Mouse (Mus musculus) induced T-regulatory cell, adult 2 months (primary cell): ENCODE results near the gene Hoxd12.
A peak's percentile ranks its signal among the peaks of the same experiment; 100 is the strongest.

ENCODE experiments used
- DNase-seq: peaks from one replicate; pipeline ENCODE4 v3.0.0-alpha.2; 2012; ENCODE audit warnings: low read depth

Gene Hoxd12

DNA sequence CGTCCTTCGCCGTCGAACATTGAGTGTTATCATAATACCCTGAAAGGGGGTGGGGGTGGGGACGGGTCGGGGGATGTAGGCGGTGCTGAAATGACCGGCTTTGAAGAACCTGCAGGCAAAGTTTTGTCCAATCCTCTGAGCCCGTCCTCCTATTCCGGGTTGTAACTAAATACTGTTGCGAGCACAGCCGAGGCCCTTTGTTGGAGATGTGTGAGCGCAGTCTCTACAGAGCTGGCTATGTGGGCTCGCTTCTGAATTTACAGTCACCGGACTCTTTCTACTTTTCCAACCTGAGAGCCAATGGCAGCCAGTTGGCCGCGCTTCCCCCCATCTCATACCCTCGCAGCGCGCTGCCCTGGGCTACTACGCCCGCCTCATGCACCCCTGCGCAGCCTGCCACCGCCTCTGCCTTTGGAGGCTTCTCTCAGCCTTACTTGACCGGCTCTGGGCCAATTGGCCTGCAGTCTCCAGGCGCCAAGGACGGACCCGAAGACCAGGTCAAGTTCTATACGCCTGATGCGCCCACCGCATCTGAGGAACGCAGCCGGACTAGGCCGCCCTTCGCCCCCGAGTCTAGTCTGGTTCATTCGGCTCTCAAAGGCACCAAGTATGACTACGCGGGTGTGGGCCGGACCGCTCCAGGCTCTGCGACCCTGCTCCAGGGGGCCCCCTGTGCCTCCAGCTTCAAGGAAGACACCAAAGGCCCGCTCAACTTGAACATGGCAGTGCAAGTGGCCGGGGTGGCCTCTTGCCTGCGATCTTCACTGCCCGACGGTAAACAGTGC, at the start of gene Hoxd12:
Hoxd12 (plus strand) TSS at position 133 of the 785 bp plus-strand sequence.
- no peak for DNase-seq

DNA sequence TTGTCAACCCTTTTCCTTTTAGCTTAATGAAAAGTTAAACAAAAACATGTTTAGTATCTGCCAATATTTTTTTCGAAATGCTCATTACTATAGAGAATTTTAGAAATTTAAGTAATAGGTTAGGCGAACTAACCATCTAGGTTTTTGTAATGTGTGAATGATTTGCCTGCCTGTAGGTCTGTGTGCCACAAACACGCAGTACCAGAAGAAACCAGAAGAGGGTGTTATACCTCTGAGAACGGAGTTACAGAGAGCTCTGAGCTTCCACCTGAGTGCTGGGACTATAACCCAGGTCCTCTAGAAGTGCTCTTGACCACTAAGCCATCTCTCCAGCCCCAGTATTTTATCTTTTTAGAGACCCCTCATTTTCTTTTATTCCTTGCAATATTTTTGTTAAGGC, 39.4 kb upstream of the Hoxd12 start:
- no peak for DNase-seq

DNA sequence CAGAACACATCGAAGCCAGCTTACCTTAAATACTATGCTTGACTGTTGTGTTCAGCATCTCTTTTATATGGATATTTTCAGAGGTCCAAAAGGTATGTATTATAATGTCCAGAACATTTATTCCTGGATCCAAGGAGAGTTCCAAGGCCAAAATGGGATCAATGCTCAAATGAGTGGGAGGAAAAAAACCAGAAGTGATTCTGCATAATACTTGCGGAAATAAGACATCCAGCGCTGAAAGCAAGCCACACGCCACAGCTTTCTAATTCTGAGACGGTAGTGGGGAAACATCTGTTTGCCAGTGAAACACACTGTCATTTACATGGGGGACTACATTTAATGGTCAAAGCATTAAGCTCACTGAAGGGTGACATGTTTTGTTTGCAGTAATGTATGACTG, 32.4 kb upstream of the Hoxd12 start:
- no peak for DNase-seq

DNA sequence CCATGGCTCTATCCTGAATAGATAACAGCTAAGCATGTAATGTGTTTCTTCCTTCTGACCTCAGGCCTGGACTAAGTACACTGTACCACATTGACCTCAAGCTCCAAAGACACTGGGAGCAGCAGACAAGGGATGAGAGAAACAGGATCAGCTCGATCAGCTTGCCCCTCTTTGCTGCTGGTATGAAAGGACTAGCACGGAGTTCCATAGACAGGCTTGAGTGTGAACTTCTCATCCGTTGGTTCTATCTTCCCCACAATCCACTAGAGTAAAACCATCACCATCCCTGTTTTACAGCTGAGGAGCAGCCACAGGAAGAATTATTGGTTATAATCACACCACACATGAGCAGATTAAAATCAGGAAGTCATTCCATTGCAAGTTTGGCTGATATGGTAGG, 29.2 kb upstream of the Hoxd12 start:
- DNase-seq: no peak

DNA sequence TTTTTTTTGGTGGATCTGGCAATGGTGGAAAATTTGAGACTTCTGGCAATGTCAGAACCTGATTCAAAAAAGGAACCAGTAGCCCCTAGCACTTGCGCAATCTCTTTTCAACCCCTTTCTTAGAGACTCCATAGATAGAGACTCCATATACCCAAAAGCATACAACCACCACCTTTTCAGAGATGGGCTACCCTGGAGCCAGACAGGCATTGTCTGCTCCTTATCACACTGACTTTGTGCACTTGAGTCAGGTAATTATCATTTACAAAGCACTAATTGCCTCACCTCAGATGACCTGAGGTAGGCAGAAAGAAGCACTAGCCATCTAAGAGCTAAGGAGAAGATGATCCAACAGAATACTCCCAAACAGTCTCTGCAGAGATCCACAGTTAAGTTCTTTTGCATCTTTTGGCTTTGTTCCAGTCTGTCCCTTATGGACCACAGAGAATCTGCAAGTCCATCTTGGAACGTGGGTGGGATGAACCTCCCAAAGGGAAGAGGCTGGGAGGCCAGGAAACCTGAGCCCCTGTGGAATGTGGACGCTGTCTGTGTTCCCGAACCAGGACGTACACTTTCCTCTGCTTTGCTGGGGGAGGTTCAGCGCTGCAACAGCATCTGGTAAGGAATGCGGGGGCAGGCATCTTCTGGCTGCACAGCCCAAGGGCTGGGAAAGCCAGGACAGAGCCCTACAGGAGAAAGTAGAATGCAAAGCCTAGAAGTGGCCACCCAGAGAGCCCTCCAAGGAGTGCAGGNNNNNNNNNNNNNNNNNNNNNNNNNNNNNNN, 27.5 kb upstream of the Hoxd12 start:
- no peak for DNase-seq

DNA sequence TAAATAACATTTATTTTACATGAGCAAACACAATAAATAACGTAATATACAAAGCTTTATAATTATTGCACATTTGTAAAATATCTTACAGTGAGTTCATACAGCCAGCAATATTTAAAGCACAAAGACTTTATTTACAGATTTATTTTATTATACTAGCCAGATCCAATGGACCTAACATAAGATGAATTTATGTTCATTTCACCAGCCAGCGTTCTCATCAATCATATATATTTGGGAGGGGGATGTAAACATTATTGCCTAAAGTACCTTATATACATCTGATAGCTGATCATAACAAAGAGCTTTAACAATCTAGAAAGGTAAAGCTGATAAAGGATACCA, 21.8 kb upstream of the Hoxd12 start:
- DNase-seq: no peak

DNA sequence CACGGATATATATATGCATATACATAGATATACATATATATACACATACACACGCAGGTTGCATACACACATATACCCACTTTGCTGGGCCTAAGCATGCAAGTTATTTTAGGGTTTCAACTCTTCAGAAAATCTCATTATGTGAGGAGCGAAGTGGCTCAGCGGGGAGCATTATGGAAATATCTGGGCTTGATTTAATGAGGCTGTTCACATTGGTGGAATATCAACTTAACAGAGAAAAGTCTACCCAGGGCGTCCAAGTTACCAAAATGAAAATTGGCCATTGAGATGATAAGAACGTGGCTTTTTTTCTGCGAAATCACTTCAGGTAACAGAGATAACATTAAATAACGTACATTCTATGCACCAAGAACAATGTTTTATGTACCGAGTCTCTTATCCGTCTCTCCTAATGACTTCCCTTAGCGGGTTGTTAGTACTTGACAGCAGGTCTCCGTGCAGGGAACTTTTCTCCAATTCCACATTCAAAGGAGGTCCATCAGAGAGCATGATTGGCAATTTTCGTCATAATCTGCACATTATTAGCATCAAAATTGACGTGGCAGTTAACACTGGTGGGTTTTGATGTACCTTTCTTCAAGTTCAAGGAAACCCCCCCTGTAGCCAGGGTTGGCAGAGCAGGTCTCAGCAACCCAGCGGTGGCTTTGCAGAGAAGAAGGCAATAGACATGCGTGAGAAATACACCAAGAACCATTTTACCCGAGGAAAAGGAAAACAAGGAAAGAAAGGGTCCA, 20.9 kb upstream of the Hoxd12 start:
- no peak for DNase-seq

DNA sequence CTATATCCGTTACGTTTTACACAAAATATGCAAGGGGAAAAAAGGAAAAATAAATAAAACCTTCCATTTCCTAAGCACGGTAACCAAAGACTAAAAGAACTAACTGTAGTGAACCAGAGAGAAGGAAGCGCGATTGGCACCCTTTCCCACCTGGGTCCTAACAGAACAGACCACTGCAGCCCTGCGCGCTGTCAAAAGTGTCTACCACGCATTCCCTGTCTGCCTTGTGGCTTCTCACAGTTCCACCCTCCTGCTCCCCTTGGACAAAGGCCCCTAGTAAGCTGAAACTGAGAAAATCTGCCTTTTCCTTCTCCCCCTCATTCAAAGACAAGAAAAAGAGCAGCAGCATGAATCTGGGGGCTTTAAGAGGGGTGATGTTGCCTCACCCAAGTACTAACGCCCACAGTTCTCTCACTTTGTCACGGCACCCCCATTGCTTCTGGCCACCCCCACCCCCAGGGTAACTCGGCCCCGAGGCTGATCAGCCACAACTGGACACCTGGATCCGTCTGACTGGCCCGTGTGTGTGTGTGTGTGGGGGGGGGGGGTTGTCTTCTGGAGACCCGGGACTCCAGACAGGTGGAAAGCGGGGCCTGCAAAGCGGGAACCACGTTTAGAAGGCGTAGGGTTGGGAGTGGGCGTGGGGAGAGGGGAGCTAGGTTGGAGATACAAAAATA, 19.9 kb upstream of the Hoxd12 start:
- no peak for DNase-seq

DNA sequence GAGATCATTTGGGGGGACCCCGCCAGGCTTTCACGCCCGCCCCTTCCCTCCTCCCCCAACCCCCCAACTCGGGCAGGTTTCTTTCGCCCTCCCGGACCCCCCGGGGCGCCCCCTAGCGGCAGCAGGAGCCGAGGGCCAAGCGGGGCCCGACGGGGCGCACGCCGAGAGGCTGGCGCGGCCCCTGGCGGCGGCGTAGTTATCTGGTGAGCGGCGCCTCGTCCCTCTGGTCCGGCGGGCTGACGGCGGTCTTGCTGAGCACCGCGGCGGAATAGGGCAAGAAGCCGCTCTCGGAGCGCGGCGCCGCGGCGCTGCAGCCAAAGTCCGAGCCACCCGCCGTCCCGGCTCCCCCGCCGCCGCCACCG, 19.4 kb upstream of the Hoxd12 start:
- no peak for DNase-seq

DNA sequence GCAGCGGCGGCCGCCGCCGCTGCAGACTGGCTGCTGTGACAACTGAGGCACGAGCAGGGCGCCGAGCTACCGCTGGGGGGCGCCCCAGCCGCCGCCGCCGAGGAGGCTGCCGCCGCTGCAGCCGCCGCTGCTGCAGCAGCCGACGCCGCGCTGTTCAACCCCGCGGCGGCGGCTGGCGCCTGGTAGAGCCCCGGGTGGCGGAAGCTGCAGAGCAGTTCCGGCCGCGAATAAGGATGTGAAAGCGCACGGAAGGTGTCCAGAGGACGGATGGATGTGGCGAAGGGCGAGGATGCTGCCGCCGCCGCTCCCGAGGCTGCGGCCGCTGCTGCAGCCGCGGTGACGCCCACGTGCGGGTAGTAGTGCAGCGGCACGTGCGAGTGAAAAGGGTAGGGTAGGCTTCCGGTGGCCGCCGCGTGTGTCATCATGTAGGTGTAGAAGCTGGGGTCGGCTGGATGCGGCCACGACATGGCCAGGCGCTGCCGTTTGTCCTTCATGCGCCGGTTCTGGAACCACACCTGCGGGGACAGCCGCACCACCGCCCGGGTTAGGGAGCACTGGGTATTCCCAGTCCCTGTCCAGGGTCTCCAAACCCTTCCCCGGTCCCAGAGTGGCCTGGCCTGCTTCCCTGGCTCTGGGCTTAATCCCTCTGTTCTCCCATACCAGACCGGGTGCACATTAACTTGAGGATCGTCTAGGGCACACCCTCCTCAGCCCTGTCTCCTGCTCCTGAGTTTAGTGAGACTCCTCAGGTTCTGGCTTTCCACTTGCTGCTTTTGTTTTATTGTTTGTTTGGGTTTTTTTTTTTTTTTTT, 18.8 kb upstream of the Hoxd12 start:
- peak; percentile 56 for DNase-seq

DNA sequence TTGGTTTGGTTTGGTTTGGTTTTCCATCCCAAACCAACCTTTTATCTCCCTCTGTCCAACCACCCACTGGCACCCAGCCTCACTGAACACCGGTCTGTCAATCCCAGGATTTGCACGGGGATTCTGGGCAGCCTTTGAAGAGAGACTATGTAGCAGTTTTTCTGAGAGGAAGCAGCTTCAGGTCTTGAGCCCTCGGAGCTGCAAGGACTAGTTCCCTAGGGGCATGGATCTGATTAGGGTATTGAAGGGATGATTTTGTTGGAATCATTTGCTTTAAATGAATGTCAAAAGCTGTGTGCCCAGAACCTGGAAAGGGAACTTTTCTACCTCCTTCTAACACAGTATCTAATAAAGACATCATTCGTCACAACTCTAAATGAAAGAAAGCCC, 18.2 kb upstream of the Hoxd12 start:
- DNase-seq: no peak

DNA sequence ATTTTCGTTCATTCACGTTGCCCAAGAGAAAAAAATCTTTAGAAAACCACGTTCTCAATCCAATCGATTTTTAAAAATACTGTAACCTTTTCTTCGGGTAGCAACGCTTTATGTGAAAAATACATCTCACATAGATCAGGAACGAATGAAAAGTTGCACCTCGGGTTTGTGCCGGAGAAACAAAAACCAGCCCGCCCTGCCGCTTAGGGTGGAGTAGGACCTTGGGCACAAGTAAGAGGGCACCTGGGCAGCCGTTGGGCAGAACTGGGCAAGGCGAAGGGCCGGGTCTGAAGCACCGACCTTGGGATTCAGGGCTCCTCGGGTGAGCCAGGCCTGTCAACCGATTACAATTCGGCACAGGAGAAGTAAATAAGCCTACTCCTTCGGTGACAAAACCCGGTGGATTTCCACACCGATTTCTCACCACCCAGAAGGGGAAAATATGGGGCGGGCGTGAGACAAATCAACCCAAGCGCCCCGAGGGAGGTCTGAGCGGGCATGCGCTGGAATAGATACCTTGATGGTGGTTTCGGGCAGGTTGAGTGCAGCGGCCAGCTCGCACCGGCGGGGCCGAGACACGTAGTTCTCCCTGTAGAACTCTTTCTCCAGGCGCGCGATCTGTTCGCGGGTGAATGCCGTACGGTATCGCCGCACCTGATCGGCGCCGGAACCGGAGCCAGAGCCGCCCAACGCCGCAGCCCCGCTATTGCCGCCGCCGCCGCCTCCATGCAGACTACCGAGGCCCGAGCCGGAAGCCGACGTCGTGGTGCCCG, 17.4 kb upstream of the Hoxd12 start:
- DNase-seq: peak; percentile 43

DNA sequence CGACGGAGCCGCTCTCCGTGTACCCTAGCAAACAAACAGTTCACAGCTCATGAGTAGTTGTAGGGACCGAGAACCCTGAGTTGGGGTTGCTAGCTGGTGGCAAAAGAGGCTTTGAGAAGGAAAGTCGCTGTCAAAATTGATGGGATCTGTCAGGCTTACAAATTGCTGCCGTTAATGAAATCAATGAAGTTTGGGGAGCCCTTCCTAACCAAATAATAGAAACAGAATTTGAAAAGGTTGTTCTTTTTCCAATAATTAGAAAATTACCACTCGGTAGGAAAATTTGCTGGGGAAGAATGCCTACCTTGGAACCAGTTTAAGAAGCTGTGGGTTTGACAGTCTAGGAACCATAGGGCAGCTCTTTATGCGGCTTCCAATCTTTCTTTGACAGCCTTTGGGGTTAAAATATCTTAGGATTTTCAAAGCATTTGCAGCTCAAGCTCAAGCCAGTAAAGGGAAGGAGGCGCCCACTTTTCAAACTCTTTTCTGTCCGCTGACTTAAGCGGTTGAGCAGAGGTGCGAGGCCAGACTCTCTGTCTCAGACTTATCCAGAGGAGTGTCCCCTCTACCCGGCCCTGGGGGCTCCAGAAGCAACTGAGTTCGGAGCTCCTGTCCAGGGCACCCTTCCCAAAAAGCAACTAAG, 16.7 kb upstream of the Hoxd12 start:
- no peak for DNase-seq

DNA sequence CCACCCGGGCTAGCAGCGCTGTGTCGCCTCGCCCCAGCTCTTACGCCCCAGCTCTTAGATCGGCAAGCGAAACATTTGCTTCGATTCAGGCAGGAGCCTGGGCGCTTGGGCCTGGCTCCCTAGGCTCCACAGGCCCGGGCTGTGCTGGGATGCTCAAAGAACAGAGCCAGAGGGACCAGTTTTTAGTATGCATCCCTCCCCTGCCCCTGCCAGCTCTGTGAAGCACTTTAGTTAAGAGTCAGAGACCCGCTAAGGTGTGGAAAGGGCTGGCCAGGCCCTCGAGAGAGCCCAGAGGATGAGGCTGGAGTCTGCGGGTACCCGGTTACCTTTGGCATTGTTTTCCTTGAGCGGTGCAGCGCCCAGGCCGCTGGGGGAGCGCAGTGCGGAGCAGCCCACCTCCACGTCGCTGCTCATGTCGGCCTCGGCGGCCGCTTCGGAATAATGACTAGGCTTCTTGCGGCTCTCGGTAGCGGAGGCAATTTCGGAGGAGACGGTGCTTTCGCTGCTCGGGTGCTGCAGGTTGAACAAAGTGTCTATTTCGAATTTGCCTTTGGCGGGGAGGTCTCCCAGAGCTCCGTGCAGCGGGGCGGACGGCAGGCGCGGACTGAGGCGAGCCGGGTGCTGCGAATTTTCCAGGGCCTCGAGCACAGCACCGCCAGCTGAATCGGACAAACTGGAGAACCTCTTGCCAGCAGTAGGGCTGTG, 16.0 kb upstream of the Hoxd12 start:
- DNase-seq: no peak

DNA sequence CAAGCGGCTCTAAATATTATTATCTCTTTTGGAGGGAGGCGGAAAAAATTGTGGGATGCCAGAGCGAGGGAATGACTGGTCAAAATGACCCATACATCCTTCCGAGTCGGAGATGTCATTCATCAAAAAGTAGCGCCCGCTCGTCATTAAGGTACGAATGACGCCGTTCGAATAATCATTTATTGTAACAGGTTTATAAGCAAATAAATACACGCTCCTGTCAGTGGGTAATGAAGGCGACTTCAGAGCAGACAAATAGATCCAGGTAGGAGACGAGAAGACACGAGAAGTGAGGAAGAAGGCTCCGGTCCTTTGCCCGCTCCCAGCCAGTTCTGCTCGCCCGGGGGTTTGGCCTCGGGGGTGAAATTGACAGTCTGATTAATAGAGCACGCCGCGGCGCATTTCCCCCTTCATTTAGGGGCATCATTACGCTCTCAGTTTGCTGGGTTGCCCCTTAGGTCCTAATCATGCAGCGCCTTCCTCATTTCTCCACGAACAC, 15.3 kb upstream of the Hoxd12 start, which contains the start of gene Evx2:
Evx2 (minus strand) TSS at position 51 of the 499 bp plus-strand sequence.
- DNase-seq: no peak

DNA sequence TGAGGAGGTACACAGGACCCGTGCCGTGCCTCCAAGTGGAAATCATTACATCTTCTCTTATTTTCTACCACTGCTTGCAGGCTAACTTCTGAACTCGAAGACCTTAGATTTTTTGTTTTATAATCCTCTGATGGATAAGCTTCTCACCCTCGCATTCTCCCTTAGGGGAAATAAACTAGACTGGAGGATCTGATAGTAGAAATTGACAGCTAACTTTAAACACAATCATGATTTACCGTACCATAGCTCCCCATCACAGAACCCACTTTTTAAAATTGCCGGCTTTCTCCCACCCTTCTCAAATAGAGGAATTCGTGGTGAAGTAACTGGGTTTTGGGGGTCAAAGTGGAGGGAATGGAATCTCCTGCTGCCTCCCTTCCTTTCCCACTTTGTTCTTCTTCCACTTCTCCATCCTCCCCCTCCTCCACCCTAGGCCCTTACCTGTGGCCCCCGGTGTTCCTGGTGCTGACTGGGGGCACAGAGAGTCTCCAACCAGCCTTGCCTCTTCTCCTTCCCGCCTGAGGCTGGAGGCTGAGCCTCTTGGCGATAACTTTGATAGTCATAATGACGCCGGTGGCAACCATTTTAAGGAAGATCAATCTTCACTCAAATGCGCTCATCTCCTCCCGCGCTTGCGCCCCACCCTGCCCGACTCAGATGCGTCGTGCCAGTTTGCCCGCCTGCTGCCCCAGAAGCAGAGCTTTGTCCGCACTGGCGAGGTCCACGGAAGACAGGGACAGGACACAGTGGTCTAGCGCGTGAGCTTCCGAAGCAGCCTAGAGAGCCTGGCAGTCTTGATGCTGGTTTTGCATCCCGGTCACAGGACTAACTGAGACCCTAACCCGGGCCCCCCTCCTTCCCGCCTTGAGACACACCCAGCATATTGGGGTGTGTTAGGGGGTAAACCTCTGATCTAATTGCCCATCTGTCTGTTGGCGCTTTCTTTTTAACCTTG, 14.1 kb upstream of the Hoxd12 start:
- no peak for DNase-seq

DNA sequence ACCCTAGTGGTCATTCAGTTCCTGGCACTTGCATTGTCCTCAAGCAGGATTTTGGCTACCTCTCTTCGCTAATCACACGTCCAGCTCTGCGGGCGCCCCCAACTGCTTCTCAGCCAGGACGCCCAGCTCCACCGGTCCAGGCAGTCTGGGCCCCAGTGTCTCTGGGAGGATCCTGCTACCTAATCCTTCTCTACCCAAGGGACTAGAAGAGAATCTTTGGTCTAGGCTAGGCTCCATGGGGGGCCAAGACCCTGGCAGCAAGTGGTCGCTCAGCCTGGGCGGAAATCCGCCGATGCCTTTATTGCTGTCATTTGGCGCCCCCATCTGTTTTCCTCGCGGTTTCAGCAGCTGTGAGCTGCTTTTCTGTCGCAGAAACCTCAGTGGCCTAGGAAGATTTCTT, 13.1 kb upstream of the Hoxd12 start:
- no peak for DNase-seq

DNA sequence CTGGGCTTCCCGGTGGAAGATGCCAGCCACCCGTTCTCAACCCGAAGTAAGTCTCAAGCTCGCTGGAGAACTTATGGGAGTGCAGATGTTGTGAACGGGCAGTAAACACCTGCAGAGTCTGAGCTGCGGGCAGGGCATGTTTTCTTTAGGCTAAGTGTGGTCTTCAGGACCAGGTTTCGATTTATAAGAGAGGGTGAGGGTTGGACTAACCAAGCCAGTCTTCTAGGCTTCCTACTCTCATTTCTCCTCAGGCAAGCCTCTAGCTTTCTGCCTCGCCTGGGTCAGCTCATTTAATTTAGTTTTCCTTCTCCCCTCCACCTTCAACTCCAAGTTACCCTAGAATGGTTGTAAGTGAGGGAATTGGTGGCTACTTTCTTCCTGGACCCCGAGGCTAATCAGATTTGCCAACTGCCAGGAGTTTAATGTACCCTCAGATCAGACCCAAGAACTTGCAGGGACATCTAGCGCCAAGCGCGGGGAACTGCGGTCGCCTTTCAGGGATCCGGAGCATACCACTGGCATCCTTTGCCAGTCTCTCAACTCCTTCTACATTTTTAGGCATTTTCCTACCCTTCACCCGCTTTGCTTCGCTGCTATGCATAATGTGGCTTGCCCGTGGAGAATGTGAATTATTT, 11.4 kb upstream of the Hoxd12 start:
- no peak for DNase-seq
